Mouse (Mus musculus): ENCODE results near the gene Sh3pxd2a.
A peak's percentile ranks its signal among the peaks of the same experiment; 100 is the strongest.

The Sh3pxd2a gene

GRCm38 (mm10) chr19:47489233-47489632 lies 25.0 kb upstream of the Sh3pxd2a start:
- no peak for DNase-seq

GRCm38 (mm10) chr19:47488250-47488649 lies 24.0 kb upstream of the Sh3pxd2a start:
- DNase-seq, result no peak

GRCm38 (mm10) chr19:47487572-47487971 lies 23.4 kb upstream of the Sh3pxd2a start:
- no peak for DNase-seq

- peak; percentile 57 for DNase-seq
Observed at GRCm38 (mm10) chr19:47485997-47486566, 21.9 kb upstream of the Sh3pxd2a start.

- no peak for DNase-seq
Observed at GRCm38 (mm10) chr19:47484110-47484509, 19.9 kb upstream of the Sh3pxd2a start.

- DNase-seq, result no peak
Observed at GRCm38 (mm10) chr19:47483346-47483745, 19.1 kb upstream of the Sh3pxd2a start.

- DNase-seq, result no peak
Observed at GRCm38 (mm10) chr19:47473453-47473852, 9.3 kb upstream of the Sh3pxd2a start.

GRCm38 (mm10) chr19:47472881-47473400 lies 8.7 kb upstream of the Sh3pxd2a start:
- DNase-seq, result no peak

GRCm38 (mm10) chr19:47471808-47472207 lies 7.6 kb upstream of the Sh3pxd2a start:
- no peak for DNase-seq

GRCm38 (mm10) chr19:47468750-47469149 lies 4.5 kb upstream of the Sh3pxd2a start:
- DNase-seq, result no peak

- no peak for DNase-seq
Observed at GRCm38 (mm10) chr19:47466775-47467174, 2.6 kb upstream of the Sh3pxd2a start.

- DNase-seq, result no peak
Observed at GRCm38 (mm10) chr19:47465467-47465866, 1.3 kb upstream of the Sh3pxd2a start.

- DNase-seq, result no peak
Observed at GRCm38 (mm10) chr19:47463636-47464303, 431 bp downstream of the Sh3pxd2a start.

- peak; percentile 54 for DNase-seq
Observed at GRCm38 (mm10) chr19:47463206-47463605, 995 bp downstream of the Sh3pxd2a start.

- DNase-seq, result no peak
Observed at GRCm38 (mm10) chr19:47462725-47463124, 1.5 kb downstream of the Sh3pxd2a start.

GRCm38 (mm10) chr19:47461838-47462237 lies 2.4 kb downstream of the Sh3pxd2a start:
- DNase-seq, result no peak

GRCm38 (mm10) chr19:47461386-47461785 lies 2.8 kb downstream of the Sh3pxd2a start:
- no peak for DNase-seq

GRCm38 (mm10) chr19:47460120-47460960 lies 3.9 kb downstream of the Sh3pxd2a start:
- no peak for DNase-seq

- no peak for DNase-seq
Observed at GRCm38 (mm10) chr19:47459214-47459613, 5.0 kb downstream of the Sh3pxd2a start.

GRCm38 (mm10) chr19:47458504-47459161 lies 5.6 kb downstream of the Sh3pxd2a start:
- no peak for DNase-seq

- DNase-seq, result no peak
Observed at GRCm38 (mm10) chr19:47457711-47458503, 6.3 kb downstream of the Sh3pxd2a start.

- DNase-seq, result no peak
Observed at GRCm38 (mm10) chr19:47456021-47456420, 8.2 kb downstream of the Sh3pxd2a start.

Data from retina, postnatal 1 day (tissue).